ENCODE assay signal across 8 mouse cellular contexts in the genomic region with DNA sequence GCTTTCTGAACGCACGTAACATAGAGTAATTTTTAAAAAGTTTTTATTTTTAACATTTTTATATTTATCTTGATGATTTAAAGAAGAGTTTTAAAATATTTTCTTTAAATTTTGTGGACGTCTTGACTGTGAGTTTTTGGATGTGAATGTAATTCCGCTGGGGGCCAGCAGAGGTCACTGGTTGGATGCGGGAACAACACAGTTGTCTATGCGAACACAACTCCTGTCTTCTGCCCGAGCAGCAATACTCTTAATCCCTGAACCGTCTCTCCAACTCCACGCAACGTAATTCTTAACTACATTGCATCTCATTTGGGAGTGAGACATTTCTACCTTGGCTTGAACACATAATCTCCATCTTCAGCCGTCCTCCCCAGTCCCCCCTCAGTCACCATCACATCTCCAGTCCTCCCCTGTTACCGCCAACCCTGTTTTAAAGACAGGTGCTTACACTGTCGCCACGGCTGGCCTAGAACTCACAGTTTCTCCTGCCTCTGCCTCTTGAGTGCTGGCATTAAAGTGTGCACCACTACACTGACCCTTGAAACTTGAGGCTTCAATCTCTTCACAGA. TPM values are rescaled to one million over a fixed set of nuclear protein-coding genes. Genes with fewer than 3 reads are reported as not detected.
A peak's percentile ranks its signal among the peaks of the same experiment; 100 is the strongest.
DNase-seq lines count a peak whose midpoint lies in the region; ATAC-seq lines count a peak whose summit lies in the region.

No protein-coding gene starts in this region.

- peak; percentile 87 for DNase-seq in CD4-positive, CD25-positive, alpha-beta regulatory T cell, adult 2 months (ENCODE audit: low read depth, low spot score)
- peak; percentile 78 to 85 for DNase-seq in adrenal gland, postnatal 36 days
- DNase-seq in embryonic facial prominence, embryonic 14.5 days (ENCODE audit: low spot score): peak; percentile 71
- peak; percentile 90 for DNase-seq in kidney, postnatal 10 days
- peak; percentile 65 to 77 for DNase-seq in natural killer cell, adult 2 months (ENCODE audit: low spot score in 2 of 2)
- peak; percentile 28 for DNase-seq in telencephalon, adult 2 months (ENCODE audit: low read depth, low spot score)

- WGBS in embryonic facial prominence, embryonic 14.5 days: 9% methylated on average over 14 of the region's 14 CpGs
- 9% methylated on average over 14 of the region's 14 CpGs for WGBS in heart, embryonic 14.5 days
- WGBS in liver, embryonic 12.5 days (ENCODE audit: insufficient replicate concordance): 13% methylated on average over 14 of the region's 14 CpGs

- 0 out of 2 replicates have a peak, but pooled peaks have one; percentile 56 for ATAC-seq in embryonic facial prominence, embryonic 14.5 days (ENCODE audit: low read depth)
- ATAC-seq in heart, embryonic 14.5 days (ENCODE audit: insufficient number of reproducible peaks, insufficient read depth, low FRiP score, low read depth): 0 out of 2 replicates have a peak, but pooled peaks have one; percentile 11
- ATAC-seq in liver, embryonic 12.5 days: no peak

- peak overlapping the region; percentile 38; the same call in 1 of the 2 replicates for H3K4me2 ChIP-seq in embryonic facial prominence, embryonic 14.5 days (ENCODE audit: low read depth, low read length)
- H3K4me2 ChIP-seq in heart, embryonic 14.5 days (ENCODE audit: low read length): peak overlapping the region; percentile 31
- H3K4me2 ChIP-seq in liver, embryonic 12.5 days: peak overlapping the region; percentile 31; the same call in 1 of the 2 replicates

- no peak overlapping the region for H3K27ac ChIP-seq in embryonic facial prominence, embryonic 14.5 days (replicated peaks; ENCODE audit: low read depth, low read length)
- no peak overlapping the region for H3K27ac ChIP-seq in heart, embryonic 14.5 days (replicated peaks in 1 of 2; ENCODE audit: control insufficient read depth in 1 of 2, insufficient read depth in 1 of 2, low read depth in 2 of 2, low read length in 2 of 2)
- no peak overlapping the region for H3K27ac ChIP-seq in liver, embryonic 12.5 days

- H3K4me3 ChIP-seq in embryonic facial prominence, embryonic 14.5 days (ENCODE audit: low read depth, low read length): no peak overlapping the region
- H3K4me3 ChIP-seq in heart, embryonic 14.5 days (ENCODE audit: control insufficient read depth in 1 of 2, insufficient read depth in 1 of 2, low read depth in 1 of 2, low read length in 2 of 2): no peak overlapping the region
- H3K4me3 ChIP-seq in liver, embryonic 12.5 days: no peak overlapping the region

- no peaks in the 10 kb centered on the region for H3K27me3 ChIP-seq in embryonic facial prominence, embryonic 14.5 days (replicated peaks; ENCODE audit: control insufficient read depth, insufficient read depth, low read length)
- no peaks in the 10 kb centered on the region; the same call in 1 of the 2 replicates for H3K27me3 ChIP-seq in heart, embryonic 14.5 days (ENCODE audit: control insufficient read depth, insufficient read depth, low read length)
- peaks cover 11% of the 10 kb centered on the region; the same call in 1 of the 2 replicates for H3K27me3 ChIP-seq in liver, embryonic 12.5 days (replicated peaks)

- H3K4me1 ChIP-seq in embryonic facial prominence, embryonic 14.5 days (ENCODE audit: control insufficient read depth, insufficient read depth, low read length): no peaks in the 10 kb centered on the region
- H3K4me1 ChIP-seq in heart, embryonic 14.5 days (ENCODE audit: control insufficient read depth in 2 of 2, insufficient read depth in 2 of 2, low read length in 2 of 2): peaks cover 7 to 26% of the 10 kb centered on the region in 2 experiments
- peaks cover 4% of the 10 kb centered on the region for H3K4me1 ChIP-seq in liver, embryonic 12.5 days

- no peak overlapping the region for H3K9ac ChIP-seq in embryonic facial prominence, embryonic 14.5 days (ENCODE audit: low read depth, low read length)
- H3K9ac ChIP-seq in heart, embryonic 14.5 days (ENCODE audit: low read length): no peak overlapping the region
- no peak overlapping the region for H3K9ac ChIP-seq in liver, embryonic 12.5 days

- H3K9me3 ChIP-seq in embryonic facial prominence, embryonic 14.5 days (ENCODE audit: control insufficient read depth, low read length): no peaks in the 10 kb centered on the region
- no peaks in the 10 kb centered on the region for H3K9me3 ChIP-seq in heart, embryonic 14.5 days (ENCODE audit: control insufficient read depth, low read length)
- no peaks in the 10 kb centered on the region for H3K9me3 ChIP-seq in liver, embryonic 12.5 days (replicated peaks)

- no peaks in the 10 kb centered on the region for H3K36me3 ChIP-seq in embryonic facial prominence, embryonic 14.5 days (ENCODE audit: control insufficient read depth, insufficient read depth, low read length)
- no peaks in the 10 kb centered on the region for H3K36me3 ChIP-seq in heart, embryonic 14.5 days (ENCODE audit: control insufficient read depth, insufficient read depth, low read length)
- no peaks in the 10 kb centered on the region for H3K36me3 ChIP-seq in liver, embryonic 12.5 days

RNA-seq across cellular contexts. Expression of a gene that starts 10.3 kb away (rescaled TPM):
- 100 to 1,000 TPM; 515 to 572 TPM for total RNA-seq in adrenal gland, postnatal 36 days (2021)
- 160 and 166 TPM in 2 replicates for polyA plus RNA-seq in embryonic facial prominence, embryonic 14.5 days (2014; fragmentation: Nextera tagmentation; extraction: Ambion mirVana)
- 257 and 262 TPM in 2 replicates for polyA plus RNA-seq in heart, embryonic 14.5 days (2014; fragmentation: Nextera tagmentation; extraction: Ambion mirVana)
- 28.6 and 29.9 TPM in 2 replicates for polyA plus RNA-seq in liver, embryonic 12.5 days (2016; fragmentation: Nextera tagmentation; extraction: Ambion mirVana)

RNA-seq across cellular contexts. Expression of a gene that starts 22.5 kb away (rescaled TPM):
- total RNA-seq in adrenal gland, postnatal 36 days (2021): not detected
- 28.3 and 36.4 TPM in 2 replicates for polyA plus RNA-seq in embryonic facial prominence, embryonic 14.5 days (2014; fragmentation: Nextera tagmentation; extraction: Ambion mirVana)
- polyA plus RNA-seq in heart, embryonic 14.5 days (2014; fragmentation: Nextera tagmentation; extraction: Ambion mirVana): 10.8 and 11.7 TPM in 2 replicates
- 0.68 and 0.98 TPM in 2 replicates for polyA plus RNA-seq in liver, embryonic 12.5 days (2016; fragmentation: Nextera tagmentation; extraction: Ambion mirVana)

RNA-seq across cellular contexts. Expression of a gene that starts 29.3 kb away (rescaled TPM):
- total RNA-seq in adrenal gland, postnatal 36 days (2021): not detected
- polyA plus RNA-seq in embryonic facial prominence, embryonic 14.5 days (2014; fragmentation: Nextera tagmentation; extraction: Ambion mirVana): 0.55 TPM in 1 of 2 replicates, not detected in the other
- 0.68 and 0.81 TPM in 2 replicates for polyA plus RNA-seq in heart, embryonic 14.5 days (2014; fragmentation: Nextera tagmentation; extraction: Ambion mirVana)
- polyA plus RNA-seq in liver, embryonic 12.5 days (2016; fragmentation: Nextera tagmentation; extraction: Ambion mirVana): 0.24 and 0.26 TPM in 2 replicates

RNA-seq across cellular contexts. Expression of a gene that starts 46.5 kb away (rescaled TPM):
- 10 to 100 TPM; 29.4 to 33.3 TPM for total RNA-seq in adrenal gland, postnatal 36 days (2021)
- polyA plus RNA-seq in embryonic facial prominence, embryonic 14.5 days (2014; fragmentation: Nextera tagmentation; extraction: Ambion mirVana): 8.9 and 11.0 TPM in 2 replicates
- 25.5 and 28.7 TPM in 2 replicates for polyA plus RNA-seq in heart, embryonic 14.5 days (2014; fragmentation: Nextera tagmentation; extraction: Ambion mirVana)
- 16.7 and 19.8 TPM in 2 replicates for polyA plus RNA-seq in liver, embryonic 12.5 days (2016; fragmentation: Nextera tagmentation; extraction: Ambion mirVana)

RNA-seq across cellular contexts. Expression of a gene that starts 49.0 kb away (rescaled TPM):
- 1 to 10 TPM in 1 of 2 experiments, under 1 TPM in 1; 0.95 to 1.0 TPM for total RNA-seq in adrenal gland, postnatal 36 days (2021)
- 2.7 and 3.0 TPM in 2 replicates for polyA plus RNA-seq in embryonic facial prominence, embryonic 14.5 days (2014; fragmentation: Nextera tagmentation; extraction: Ambion mirVana)
- 8.4 and 8.5 TPM in 2 replicates for polyA plus RNA-seq in heart, embryonic 14.5 days (2014; fragmentation: Nextera tagmentation; extraction: Ambion mirVana)
- polyA plus RNA-seq in liver, embryonic 12.5 days (2016; fragmentation: Nextera tagmentation; extraction: Ambion mirVana): 0.33 and 0.44 TPM in 2 replicates

Comparison
In these comparisons a context has a peak if more than half of its experiments do, and no peak if none do; other contexts are left out.
1. DNase-seq: peak in every context shown above with its lines; median percentile 90 in kidney, postnatal 10 days; 87 in CD4-positive, CD25-positive, alpha-beta regulatory T cell, adult 2 months; 82 in adrenal gland, postnatal 36 days; 71 in embryonic facial prominence, embryonic 14.5 days; 71 in natural killer cell, adult 2 months; 28 in telencephalon, adult 2 months.